Mouse (Mus musculus): Measurements from ENCODE around the gene Tmem218. TPM values are rescaled to one million over a fixed set of nuclear protein-coding genes. Genes with fewer than 3 reads are reported as not detected.

Gene Tmem218
- total RNA-seq, 2 experiments from 2014 or later: 0.68 to 2.5 TPM

GRCm38 (mm10) chr9:37230486-37231195 lies 22.6 kb downstream of the Tmem218 start:
- ATAC-seq (replicated peaks; ENCODE audit: low FRiP score, poor library complexity, severe bottlenecking): no peak

- ATAC-seq (replicated peaks; ENCODE audit: low FRiP score, poor library complexity, severe bottlenecking): no peak
These were observed 24.5 kb downstream of the Tmem218 start for GRCm38 (mm10) chr9:37232201-37233195.

GRCm38 (mm10) chr9:37235951-37236737 lies 28.1 kb downstream of the Tmem218 start:
- ATAC-seq (replicated peaks; ENCODE audit: low FRiP score, poor library complexity, severe bottlenecking): no peak

- ATAC-seq (replicated peaks; ENCODE audit: low FRiP score, poor library complexity, severe bottlenecking): no peak
These were observed 34.7 kb downstream of the Tmem218 start for GRCm38 (mm10) chr9:37242764-37243163.

- no peak for ATAC-seq (replicated peaks; ENCODE audit: low FRiP score, poor library complexity, severe bottlenecking)
These were observed 36.6 kb downstream of the Tmem218 start for GRCm38 (mm10) chr9:37244600-37244999.

GRCm38 (mm10) chr9:37245404-37245803 lies 37.4 kb downstream of the Tmem218 start:
- ATAC-seq (replicated peaks; ENCODE audit: low FRiP score, poor library complexity, severe bottlenecking): no peak

GRCm38 (mm10) chr9:37245810-37246209 lies 37.8 kb downstream of the Tmem218 start:
- no peak for ATAC-seq (replicated peaks; ENCODE audit: low FRiP score, poor library complexity, severe bottlenecking)

GRCm38 (mm10) chr9:37247429-37247828 lies 39.4 kb downstream of the Tmem218 start:
- ATAC-seq (replicated peaks; ENCODE audit: low FRiP score, poor library complexity, severe bottlenecking): no peak

GRCm38 (mm10) chr9:37248381-37248906 lies 40.4 kb downstream of the Tmem218 start:
- ATAC-seq (replicated peaks; ENCODE audit: low FRiP score, poor library complexity, severe bottlenecking): no peak

- no peak for ATAC-seq (replicated peaks; ENCODE audit: low FRiP score, poor library complexity, severe bottlenecking)
These were observed 42.0 kb downstream of the Tmem218 start for GRCm38 (mm10) chr9:37249976-37250375.

- ATAC-seq (replicated peaks; ENCODE audit: low FRiP score, poor library complexity, severe bottlenecking): no peak
These were observed 42.6 kb downstream of the Tmem218 start for GRCm38 (mm10) chr9:37250631-37251030.

- no peak for ATAC-seq (replicated peaks; ENCODE audit: low FRiP score, poor library complexity, severe bottlenecking)
These were observed 46.6 kb downstream of the Tmem218 start for GRCm38 (mm10) chr9:37254531-37255110.

- ATAC-seq (replicated peaks; ENCODE audit: low FRiP score, poor library complexity, severe bottlenecking): no peak
These were observed 47.3 kb downstream of the Tmem218 start, which contains the start of gene Slc37a2 for GRCm38 (mm10) chr9:37255149-37255888. Gene Slc37a2, minus strand, starts transcription at chr9:37255738.

GRCm38 (mm10) chr9:37255889-37256225 lies 47.8 kb downstream of the Tmem218 start:
- ATAC-seq (replicated peaks; ENCODE audit: low FRiP score, poor library complexity, severe bottlenecking): no peak

- ATAC-seq (replicated peaks; ENCODE audit: low FRiP score, poor library complexity, severe bottlenecking): no peak
These were observed 58.6 kb downstream of the Tmem218 start for GRCm38 (mm10) chr9:37266622-37267021.

Measured in erythroblast, adult 5-6 weeks (primary cell).